Mouse (Mus musculus): ENCODE data around the gene Opn5.

GRCm38 (mm10) chr17:42576671-42577168 is 34.5 kb downstream of the Opn5 start:
- TF ChIP-seq CTCF (conservative IDR thresholded peaks at IDR 0.05; ENCODE audit: low read length) (no peak), POU5F1 (IDR thresholded peaks at IDR 0.05; ENCODE audit: borderline replicate concordance, low read length) (no peak)

Measured in E14TG2a.4 (cell line).